Mouse (Mus musculus) lung, postnatal 10 days (tissue): ENCODE data around the gene Phldb2.
A peak's percentile ranks its signal among the peaks of the same experiment; 100 is the strongest.

ENCODE experiments used
- DNase-seq: peaks from one replicate; pipeline ENCODE4 v3.0.0; 2021

Phldb2 gene

DNA sequence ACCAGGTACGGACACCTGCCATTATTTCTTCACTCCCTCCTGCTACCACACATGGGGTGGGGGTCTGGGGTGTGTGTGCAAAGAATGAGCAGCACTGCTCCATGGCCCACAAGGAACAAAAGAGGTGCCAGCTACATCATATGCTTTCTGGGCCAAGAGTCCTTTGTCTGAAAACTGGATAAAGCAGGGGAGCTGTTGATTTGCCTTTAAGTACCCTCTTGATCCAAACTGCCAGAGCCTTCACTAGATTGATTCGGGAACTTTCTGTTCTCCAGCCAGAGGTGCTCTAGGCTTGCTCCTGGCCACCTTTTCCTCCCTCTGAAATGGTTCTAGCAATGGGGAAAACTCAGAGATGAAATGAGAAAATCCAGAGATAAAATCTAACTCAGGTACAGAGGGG lies 164.1 kb downstream of the Phldb2 start:
- no peak for DNase-seq

DNA sequence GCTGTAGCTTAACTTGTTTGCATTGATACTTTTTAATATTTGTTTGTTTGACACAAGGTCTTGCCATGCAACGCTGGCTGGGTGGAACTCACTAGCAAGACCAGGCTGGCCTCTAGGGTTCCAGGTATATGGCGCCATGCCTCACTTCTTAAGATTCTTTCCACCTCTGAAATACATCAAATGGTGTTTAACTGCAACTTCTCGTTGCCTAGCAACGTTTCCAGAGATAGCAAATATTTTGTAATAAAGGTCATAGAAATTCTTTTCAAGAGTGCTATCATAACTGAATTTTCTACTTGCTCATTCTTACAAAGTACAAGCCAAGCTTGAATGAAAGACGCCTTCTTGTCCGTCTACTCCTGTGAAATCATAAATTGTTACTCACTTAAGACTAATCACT lies 165.7 kb downstream of the Phldb2 start:
- DNase-seq, result no peak

DNA sequence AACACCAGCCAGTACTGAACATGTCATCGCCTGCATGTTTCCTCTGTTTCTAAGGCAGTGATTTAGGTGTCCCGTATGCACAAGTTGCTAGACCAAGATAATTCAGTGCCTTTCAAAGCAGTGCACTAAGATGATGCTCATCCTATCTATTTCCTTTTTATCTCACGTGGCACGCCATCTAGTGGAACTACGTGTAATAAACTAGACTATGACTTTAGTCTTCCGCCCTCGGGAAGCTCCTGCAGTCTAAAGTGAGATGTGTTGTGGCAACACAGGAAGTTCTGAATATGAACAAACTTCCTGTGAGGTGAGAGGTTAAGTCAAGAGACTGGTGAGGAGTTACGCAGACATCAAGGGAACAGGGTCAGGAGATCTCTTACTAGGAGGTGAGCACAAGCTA lies 166.8 kb downstream of the Phldb2 start:
- DNase-seq, result peak; percentile 31

DNA sequence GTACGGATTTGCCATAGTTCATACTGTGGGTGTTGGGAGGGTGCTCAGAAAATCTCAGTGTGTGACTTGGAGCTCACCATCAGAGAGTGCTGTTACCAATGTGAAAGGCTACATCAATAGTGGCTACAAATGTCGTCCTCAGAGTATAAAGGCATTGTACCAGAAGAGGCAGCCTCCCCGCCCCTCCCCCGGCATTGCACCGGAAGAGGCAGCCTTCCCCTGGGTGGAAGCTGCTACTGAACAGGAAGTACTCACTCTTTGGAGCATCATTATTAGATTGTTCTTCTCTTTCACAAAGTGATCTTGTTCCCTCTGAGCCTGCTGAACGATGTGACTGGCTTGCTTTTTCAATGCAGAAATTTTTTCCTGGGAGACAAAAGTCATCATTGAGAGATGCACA lies 173.4 kb downstream of the Phldb2 start:
- no peak for DNase-seq

DNA sequence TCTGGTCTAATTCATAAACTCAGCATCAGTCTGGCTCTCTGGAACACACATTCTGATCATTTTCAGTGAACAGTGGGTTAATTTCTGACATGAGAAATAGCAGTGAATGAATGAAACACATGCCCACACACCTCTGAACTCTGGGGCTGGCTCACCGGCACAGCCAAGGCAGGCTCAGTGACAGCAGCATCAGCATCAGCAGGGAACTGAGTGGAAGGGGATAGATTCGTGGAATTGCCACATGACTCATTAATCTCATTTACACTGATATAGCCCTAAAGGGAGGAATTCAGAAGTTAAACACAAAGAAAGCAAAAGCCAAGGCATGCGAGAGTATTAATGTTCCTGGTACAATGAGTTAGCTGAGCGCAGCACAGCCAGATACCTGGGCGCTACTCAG lies 178.6 kb downstream of the Phldb2 start:
- DNase-seq, result no peak

DNA sequence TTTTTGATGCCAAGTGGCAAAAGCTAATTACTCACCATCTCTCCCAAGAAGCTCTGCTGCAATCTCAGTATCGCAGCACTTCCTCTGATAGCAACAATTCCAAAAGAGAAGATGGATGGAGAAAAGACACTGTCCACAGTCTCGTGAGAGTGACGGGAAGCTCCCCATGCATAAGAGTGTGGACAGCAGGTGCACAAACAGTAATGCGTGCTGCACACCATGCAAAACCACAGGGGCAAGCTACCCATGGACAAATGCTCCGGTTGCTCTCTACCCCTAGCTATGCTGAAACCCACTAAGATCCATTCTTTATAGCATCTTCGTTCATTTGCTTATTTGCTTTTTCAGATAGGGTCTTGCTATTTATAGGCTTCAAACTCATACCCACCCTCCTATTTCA lies 182.5 kb downstream of the Phldb2 start:
- no peak for DNase-seq

DNA sequence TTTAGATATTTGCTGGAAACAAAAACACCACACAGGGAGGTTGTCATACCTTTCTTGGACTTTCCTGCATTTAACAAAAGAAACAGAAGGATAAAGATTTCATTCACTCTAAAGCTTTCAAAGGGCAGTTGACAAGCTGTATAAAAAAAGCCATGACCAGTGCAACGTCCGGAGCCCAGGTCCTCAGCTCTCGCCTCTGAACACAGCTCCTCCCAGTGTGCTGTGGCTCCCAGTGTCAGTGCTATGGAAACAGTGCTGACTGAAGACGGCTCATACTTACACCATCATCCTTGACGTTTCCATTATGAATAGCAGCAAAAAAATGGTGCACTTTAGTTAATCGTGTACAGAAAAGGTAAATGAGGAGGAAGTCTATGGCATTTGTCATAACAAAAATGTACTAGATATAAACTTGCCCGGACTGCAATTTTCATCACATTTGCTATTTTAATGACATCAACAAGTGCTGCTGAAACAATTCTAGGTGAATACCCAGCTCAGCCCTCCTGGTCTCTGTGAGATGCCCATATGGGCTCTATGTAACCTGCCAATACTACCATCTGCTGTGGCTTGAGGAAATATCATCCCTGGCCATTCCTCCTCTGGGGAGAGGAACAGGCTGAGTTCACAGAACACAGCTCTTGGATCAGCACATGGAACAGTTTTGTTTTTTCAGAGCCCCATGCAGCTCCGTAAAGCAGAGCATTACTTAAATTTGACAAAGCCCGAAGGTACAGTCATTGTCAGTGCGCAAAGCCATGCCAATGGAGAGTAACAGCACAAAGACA lies 185.4 kb downstream of the Phldb2 start:
- DNase-seq, result no peak

DNA sequence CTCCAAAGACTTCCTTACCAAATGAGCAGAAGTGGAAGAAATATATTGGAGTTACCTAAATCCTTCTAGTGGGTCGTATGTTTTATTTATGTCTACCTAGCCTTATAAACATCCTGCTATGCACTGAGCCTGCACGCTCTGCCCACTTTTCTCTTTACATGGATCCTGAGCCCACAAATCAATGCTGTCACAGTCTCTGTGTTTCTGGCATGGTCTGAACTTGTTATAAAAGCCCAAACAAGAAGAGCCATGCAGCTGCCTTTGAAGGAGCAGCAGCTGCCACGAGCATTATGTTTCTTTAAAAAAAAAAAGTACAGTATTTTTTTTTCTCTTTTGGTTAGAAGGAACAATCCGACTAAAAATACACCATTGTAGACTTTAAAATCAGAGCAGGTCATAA lies 186.0 kb downstream of the Phldb2 start:
- DNase-seq, result no peak

DNA sequence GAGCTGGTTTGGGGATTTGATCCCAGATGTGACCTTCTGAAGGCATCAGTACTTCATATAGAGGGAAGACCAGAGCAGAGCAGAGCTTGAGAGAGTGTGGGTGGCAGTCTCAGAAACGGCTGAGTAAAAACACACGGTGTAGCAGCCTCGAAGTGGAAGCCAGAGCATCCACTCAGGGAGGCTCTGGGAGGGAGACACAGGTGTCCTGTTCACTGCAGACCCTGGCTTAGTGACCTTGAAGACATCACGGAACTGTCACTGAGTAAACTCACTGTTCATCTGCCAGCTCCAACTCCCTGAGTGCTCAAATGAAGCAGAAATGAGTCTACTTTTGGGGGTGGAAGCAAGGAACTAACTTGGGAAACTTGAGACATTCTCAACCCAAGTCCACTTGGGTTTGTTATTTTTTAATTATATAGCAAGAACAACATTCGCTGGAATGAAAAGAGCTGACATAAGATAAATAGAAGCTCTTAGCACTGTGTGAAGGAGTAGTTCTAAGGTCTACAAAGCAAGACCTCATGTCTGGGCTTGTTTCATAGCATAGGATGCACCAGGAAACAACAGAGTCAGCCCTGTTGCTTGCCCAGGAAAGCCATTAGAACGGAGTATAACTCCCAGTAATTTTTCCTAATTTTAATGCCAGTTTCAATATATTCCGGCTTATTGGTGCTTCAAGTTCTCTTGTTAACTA lies 187.4 kb downstream of the Phldb2 start:
- DNase-seq, result no peak

DNA sequence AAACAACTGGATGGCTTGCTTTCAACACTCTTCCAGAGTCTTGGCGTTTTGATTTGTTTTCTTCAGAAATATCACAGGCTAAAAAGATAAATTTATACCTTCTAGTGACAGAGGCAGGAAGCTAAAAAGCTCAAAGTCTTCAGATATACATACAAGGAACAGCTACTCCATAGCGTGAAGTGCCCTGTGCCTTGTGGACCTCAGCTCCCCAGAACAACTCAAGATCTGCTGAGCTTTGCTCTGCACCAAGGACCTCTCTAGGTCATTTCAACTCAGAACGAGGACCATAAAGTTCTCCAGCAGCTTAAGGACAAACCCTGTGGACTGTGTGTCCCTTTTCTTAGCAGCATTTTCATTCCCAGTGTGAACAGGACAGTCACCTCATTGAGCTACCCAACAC lies 188.3 kb downstream of the Phldb2 start:
- DNase-seq, result no peak

DNA sequence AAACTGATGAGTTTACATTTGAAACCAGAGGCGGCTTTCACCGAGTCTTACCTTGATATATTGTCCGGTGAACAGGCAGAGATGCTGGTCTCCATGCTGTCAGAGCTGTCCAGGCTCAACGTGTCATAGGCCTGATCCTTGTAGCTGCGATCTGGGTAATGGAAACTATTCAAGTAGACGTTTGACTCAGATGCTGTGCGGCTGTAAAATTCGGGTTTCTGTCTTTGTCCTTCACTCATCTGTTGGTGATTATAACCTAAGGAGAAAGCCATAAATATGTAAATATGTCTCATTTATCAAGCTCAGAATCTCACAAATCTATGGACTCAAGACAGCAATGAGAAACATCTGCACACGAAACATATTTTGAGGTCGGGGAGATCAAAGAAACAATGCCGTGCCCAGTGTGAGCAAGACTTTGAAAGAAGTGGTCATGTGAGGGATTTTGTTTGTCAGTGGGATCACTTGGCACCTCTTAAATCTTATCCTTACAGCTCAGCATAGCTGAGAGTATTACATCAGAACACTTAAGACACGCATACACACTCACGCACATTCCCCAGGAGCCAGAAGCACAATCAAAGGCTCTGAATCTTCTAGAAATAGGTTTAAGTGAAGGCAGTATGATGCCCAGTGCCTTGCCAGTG lies 190.4 kb downstream of the Phldb2 start:
- peak; percentile 50 for DNase-seq

DNA sequence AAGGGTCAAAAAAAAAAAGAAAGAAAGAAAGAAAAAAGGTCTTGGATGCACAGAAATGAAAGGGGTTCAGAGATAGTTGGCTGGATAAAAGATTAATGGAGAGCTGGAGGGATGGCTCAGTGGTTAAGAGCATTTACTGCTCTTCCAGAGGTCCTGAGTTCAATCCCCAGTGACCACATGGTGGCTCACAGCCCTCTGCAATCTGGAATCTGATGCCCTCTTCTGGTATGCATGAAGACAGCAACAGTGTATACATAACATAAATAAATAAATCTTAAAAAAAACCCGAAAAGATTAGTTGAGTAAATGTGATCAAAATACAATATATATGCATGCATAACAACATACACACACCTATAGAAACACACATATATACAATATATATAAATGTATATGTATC lies 192.0 kb downstream of the Phldb2 start:
- DNase-seq, result no peak

DNA sequence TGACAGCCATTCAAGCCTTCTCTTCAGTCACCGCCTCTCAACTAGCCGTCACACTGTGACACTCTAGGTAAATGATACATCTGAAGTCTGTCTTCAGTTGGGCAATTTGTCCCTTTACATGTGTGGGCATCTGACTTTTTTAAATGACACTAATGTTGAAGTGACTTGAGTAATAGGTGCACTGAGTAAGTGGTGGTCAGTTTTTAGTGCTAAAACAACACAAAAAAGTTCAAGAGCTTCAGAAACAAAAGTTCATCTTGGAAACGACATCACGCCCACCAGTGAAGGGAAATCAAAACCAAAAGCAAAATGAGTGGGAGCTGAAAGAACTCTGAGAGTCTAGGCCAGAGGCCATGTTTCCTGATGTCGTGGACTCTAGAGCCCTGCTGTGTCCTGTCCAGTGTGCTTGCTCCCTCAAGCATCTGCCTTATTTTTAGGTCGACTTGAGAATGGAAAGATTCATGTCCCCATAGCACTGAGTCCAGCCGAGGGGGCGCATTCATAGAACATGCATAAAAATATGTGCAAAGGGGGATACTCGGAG lies 194.6 kb downstream of the Phldb2 start:
- no peak for DNase-seq

DNA sequence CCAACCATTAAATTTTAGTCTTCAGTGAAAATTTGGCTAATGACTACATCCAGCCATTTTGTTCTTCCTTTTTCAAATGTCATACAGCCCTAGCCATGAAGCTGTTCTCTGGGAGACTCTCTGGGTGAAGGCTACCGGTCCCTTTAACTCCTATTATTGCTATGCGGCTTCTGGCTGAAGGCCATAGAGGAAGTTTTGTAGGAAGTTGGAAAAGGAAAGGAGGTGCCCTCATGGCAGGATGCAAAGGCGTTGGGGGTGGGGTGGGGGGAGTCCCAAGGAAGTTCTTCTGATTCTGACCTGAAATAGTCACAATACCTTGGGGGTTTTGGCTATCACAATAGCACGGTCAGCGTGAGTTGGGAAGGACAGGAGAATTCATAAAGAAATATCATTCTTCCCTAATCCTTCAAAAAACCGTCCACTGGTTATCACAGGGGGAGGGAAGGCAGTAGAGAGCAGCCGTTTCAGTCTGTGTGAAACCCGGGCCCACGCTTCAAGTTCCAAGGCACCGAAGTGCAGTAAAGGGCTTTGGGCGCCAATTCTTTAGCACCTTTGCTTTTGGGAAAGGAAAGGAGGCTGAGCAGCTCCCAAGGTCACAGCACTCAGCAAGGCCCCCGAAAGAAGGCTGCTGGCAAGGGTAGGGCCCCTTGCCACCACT lies 195.8 kb downstream of the Phldb2 start:
- DNase-seq, result peak; percentile 84

DNA sequence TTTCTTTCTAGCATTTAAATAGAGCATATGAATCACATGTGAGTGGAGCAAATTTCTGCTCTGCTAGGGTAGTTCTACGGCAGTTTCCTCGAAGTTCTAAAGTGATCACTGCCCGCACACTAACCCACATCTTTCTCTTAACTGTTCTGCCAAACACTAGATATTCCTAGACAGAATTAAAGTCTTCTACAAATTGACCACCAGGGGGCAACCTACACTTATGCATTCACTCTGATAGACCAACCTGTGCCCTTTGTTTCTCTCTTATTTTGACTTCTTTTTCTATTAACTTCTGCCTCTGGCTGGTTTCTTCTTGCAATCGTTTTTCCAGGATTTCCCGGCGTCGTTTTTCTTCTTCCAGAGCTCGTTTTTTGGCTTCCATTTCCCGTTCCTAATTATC lies 196.5 kb downstream of the Phldb2 start:
- DNase-seq, result peak; percentile 72

DNA sequence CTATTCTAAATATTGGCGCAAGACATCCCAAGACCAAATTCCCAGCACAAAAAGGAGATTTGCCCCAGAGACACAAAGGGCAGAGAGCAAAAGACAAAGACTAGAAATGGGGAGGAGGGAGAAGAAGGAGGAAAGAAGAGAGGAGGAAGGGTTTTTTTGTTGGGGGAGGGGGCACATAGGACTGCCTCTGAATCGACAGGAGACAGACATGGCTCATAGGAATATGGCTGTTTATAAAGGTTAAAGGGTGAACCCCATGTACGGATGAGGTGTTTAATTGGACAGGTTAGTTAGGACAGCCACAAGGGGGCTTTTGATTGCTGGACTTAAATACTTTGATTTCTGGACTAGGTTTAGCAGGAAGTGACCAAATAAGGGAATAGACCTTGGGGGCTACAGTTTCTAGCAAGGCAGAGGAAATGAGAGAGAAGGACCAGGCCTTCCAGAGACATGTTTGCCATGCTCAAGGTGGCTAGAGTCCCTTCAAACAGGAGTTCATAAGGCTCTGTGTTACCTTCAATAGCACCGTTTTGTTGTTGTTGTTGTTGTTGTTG lies 209.7 kb downstream of the Phldb2 start:
- DNase-seq, result no peak

DNA sequence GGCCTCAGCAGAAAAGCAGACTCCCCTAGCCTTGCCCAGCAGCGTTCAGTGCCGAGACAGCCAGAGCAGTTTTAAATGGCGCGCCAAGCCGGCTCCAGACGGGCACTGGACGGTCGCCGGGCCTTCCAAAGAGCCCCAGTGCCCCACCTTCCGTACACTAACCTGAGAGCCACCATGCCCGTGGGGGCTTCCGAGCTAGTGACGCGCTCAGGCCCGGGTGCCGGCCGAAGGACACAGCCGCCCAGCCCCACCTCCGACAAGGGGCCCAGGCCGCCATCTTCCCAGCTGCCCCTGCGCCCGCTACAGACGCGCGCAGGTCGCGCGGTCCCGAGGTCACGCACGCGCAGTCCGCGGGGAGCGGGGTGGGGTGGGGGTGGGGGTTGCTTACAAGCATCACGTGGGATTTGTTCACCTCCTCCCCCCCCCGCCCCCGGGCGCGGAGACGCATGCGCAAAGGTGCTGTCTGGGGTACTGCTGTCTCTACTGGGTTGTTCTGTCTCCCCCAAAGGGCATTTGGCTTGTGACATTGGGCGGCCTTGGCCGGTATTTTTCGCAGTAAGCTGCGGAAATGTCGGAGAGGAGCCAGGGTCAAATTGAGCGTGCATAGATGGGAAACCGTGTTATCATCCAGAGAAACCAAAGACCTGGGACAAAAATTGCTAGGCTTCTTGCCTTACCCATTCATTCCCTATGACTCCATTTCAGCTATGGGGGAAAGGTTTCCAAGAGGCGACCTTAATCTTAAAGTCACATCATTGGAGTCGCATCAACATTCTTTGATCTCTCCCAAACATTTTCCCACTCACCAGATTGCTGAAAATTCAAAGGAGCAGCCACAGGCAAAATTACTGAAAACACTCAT lies 210.6 kb downstream of the Phldb2 start, which contains the start of gene Abhd10:
Gene Abhd10 (minus strand): TSS at position 341 of the 862 bp plus-strand sequence.
- DNase-seq, result peak; percentile 97

DNA sequence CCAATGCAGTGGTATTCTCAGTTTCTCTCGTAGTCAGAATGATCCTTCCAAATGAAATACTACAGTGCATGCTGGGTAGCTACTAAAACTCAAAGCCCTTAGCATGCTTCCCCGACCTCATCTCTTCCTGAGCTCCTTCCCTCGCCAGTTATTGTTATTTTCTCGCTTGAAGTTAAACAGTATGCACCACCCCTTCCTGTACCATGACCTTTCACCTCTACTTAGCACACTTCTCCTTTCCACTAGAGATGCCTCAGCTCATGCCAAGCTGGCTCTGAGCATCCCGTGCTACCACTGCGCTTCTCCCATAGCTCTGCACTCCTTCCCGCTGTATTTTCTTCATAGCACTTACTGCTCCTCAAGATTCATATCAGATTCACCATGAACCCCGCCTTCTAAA lies 215.5 kb downstream of the Phldb2 start:
- DNase-seq, result no peak

DNA sequence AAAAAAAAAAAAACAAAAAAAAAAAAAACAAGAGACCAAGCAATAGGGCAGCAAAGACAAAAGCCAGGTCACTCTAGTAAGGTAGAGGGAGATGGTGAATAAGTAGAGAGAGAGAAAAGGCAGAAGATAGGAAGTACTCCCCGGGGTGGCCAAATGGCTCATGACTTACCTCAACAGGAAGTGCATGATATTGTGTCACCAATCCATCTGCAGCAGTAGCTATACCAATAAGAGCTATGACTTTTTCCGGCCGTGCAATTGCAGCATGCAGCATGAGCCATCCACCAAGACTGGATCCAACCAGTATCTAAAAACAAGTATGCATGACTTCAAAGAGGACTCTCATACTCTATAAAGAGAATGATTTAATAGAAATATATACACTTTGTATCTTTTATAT lies 216.7 kb downstream of the Phldb2 start:
- no peak for DNase-seq

DNA sequence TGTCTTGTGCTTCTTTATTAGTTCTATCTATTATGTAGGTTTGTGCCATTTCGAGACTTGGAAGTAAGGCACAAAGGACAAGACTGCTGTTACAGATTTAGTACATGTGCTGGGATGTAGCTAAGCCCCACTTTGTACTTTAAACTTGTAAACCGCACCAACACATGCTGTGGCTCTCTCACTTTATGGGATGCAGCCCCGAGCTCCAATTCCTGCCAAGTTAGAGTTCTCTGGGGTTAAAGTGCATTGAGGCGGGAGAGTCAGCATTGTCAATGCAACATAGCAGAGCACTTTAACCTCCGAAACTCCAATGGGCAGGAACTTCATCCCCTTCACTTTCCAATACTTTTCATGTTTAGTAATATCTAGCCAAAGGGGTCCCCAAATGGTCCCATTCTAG lies 224.2 kb downstream of the Phldb2 start:
- no peak for DNase-seq

DNA sequence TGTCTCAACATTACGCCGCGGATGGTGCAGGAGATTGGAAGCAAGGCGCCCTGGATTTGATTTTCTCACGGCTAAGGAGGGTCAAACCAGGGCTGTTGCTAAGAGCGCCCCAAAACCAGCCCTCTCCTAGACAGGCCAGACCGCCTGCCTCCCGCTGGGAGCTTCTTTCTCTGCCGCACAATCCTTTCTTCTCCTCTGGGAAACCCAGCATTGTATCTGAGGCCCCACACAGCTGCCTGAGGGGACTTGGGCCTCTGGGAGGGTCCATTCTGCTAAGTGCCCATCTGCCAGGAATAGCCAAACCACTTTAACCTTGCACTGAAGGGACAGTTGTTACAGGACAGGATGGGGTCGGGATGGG lies 228.7 kb downstream of the Phldb2 start:
- DNase-seq, result no peak
